26 mouse cellular contexts compared by ENCODE assay signal in the genomic region with DNA sequence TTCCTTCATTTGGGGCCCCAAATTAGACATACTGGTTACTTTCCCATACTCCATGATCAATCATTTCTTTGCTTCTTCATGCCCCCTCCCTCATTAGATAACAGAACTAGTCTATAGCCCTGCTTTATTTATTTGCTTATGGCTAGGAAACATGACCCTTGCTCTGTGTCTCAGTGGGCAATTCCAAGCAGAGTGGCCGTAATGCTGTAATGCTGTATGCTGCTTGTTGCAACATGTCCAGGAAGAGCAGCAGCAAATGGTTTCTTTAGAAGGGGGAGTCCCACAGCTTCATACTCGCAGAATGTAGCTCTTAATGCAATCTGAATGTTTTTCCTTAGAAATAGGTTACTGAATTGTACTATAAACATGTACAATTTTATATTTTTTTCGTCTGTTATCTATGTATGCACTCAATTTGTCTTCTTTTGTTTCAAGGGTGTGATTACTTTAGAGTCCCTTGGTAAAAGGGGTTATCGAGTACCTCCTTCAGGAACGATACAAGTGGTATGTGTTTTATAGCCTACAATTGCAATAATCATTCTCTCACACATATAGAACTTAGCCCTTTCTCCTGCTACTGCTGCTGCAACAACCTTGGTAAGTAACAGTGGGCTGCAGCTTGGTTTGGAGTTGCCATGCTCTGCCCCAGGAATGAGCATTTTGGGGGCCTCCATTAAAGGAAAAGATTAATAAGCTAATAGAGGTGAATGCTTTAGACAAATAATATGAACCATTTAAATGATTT. TPM values are rescaled to one million over a fixed set of nuclear protein-coding genes. Genes with fewer than 3 reads are reported as not detected.
DNase-seq lines count a peak whose midpoint lies in the region; ATAC-seq lines count a peak whose summit lies in the region.
"Had no signal": no experiment of that assay in that cellular context is flagged by ENCODE, and none has a peak within 500 bp of the region (broad histone marks: within the 10 kb centered on the region; RNA-seq: fewer than 3 reads in every experiment).

No protein-coding gene starts in this region.

- 51% methylated on average over 5 of the region's 5 CpGs for WGBS in liver, embryonic 16.5 days (ENCODE audit: insufficient replicate concordance)

- H3K4me1 ChIP-seq in liver, embryonic 16.5 days (ENCODE audit: control insufficient read depth, low read depth, low read length): peaks cover 4% of the 10 kb centered on the region; the same call in 1 of the 2 replicates
- H3K4me1 ChIP-seq: lung, embryonic 15.5 days; midbrain, embryonic 15.5 days had no signal

- ATAC-seq in liver, embryonic 16.5 days (ENCODE audit: low read depth): peak; percentile 87
- ATAC-seq: forebrain, embryonic 14.5 days; midbrain, embryonic 15.5 days; Patski had no signal

- no peaks in the 10 kb centered on the region for H3K9me3 ChIP-seq in liver, embryonic 16.5 days (replicated peaks; ENCODE audit: control insufficient read depth, low read length)
- H3K9me3 ChIP-seq: heart, embryonic 12.5 days; lung, embryonic 15.5 days; midbrain, embryonic 10.5 days; midbrain, embryonic 15.5 days had no signal

- DNase-seq in embryo, embryonic 9.5 days (ENCODE audit: extremely low spot score): peak; percentile 6
- DNase-seq in embryo, embryonic 10.5 days (ENCODE audit: low spot score): no peak
- peak; percentile 26 for DNase-seq in testis, postnatal 10 days (ENCODE audit: low spot score)
- DNase-seq in testis, postnatal 14 days (ENCODE audit: low spot score): no peak
- no peak for DNase-seq in retina, embryonic 14.5 days (ENCODE audit: low spot score)
- no peak for DNase-seq in T-cell, adult 2 months (ENCODE audit: low spot score)
- DNase-seq in adipocyte (ENCODE audit: low spot score): no peak
- DNase-seq: cerebellum, adult 2 months; cerebellum, postnatal 14 days; gastrocnemius, postnatal 36 days; heart, adult 2 months; kidney, adult 2 months; kidney, postnatal 36 days; layer of hippocampus, postnatal 36 days; left cerebral cortex, postnatal 4 days; right cerebral cortex, postnatal 4 days; thymus, postnatal 14 days had no signal

- H3K9ac ChIP-seq in liver, embryonic 16.5 days (ENCODE audit: low read depth, low read length): no peak overlapping the region
- H3K9ac ChIP-seq: heart, embryonic 12.5 days; hindbrain, embryonic 14.5 days; lung, embryonic 15.5 days; midbrain, embryonic 15.5 days had no signal

- no peak overlapping the region for H3K27ac ChIP-seq in liver, embryonic 16.5 days (ENCODE audit: low read length)
- H3K27ac ChIP-seq: heart, adult 2 months; hindbrain, embryonic 14.5 days; layer of hippocampus, adult 2 months; lung, embryonic 15.5 days; midbrain, embryonic 10.5 days; midbrain, embryonic 15.5 days had no signal

- H3K36me3 ChIP-seq in liver, embryonic 16.5 days (ENCODE audit: control insufficient read depth, insufficient read depth): no peaks in the 10 kb centered on the region

- H3K27me3 ChIP-seq in liver, embryonic 16.5 days (ENCODE audit: control insufficient read depth, insufficient read depth, low read depth, low read length): no peaks in the 10 kb centered on the region
- H3K27me3 ChIP-seq: heart, embryonic 12.5 days; lung, embryonic 15.5 days; midbrain, embryonic 15.5 days; Patski had no signal

- no peak overlapping the region for H3K4me3 ChIP-seq in liver, embryonic 16.5 days (ENCODE audit: low read depth, low read length)
- H3K4me3 ChIP-seq: heart, adult 2 months; heart, embryonic 12.5 days; layer of hippocampus, adult 2 months; lung, embryonic 15.5 days; midbrain, embryonic 10.5 days; midbrain, embryonic 15.5 days had no signal

- H3K4me2 ChIP-seq in liver, embryonic 16.5 days (ENCODE audit: low read depth, low read length): no peak overlapping the region
- H3K4me2 ChIP-seq: heart, embryonic 12.5 days; hindbrain, embryonic 14.5 days; lung, embryonic 15.5 days; midbrain, embryonic 15.5 days had no signal

RNA-seq across cellular contexts. Expression of a gene that starts 14.1 kb away (rescaled TPM):
- 109 and 121 TPM in 2 replicates for polyA plus RNA-seq in liver, embryonic 16.5 days (2015; fragmentation: Nextera tagmentation; extraction: Ambion mirVana)

RNA-seq across cellular contexts. Expression of a gene that starts 47.5 kb away (rescaled TPM):
- 1.4 and 1.6 TPM in 2 replicates for polyA plus RNA-seq in liver, embryonic 16.5 days (2015; fragmentation: Nextera tagmentation; extraction: Ambion mirVana)

Comparison
In these comparisons a context has a peak if more than half of its experiments do, and no peak if none do; other contexts are left out.
1. DNase-seq: peak in embryo, embryonic 9.5 days (single experiment) and testis, postnatal 10 days (single experiment); none in embryo, embryonic 10.5 days (single experiment), testis, postnatal 14 days (single experiment), retina, embryonic 14.5 days (single experiment), T-cell, adult 2 months (single experiment) and adipocyte (single experiment).